Mouse (Mus musculus) embryonic facial prominence, embryonic 13.5 days (tissue): ENCODE results near the gene Zfp523. TPM values are rescaled to one million over a fixed set of nuclear protein-coding genes. Genes with fewer than 3 reads are reported as not detected.

Experiments
- ATAC-seq: fragments of 200-750 bp; cut with Nextera tagmentation; 2 replicates; pipeline ENCODE4 v1.8.0; 2017; ENCODE audit warnings: low read depth; ENCODE audit not compliant: insufficient number of reproducible peaks, insufficient read depth, low FRiP score, low TSS enrichment
- H3K27ac ChIP-seq: fragments of 300-500 bp; sonication (generic); 2 replicates; pipeline ENCODE4 v1.5.1; 2015; ENCODE audit warnings: moderate library complexity, mild to moderate bottlenecking, inconsistent platforms
- H3K27me3 ChIP-seq: fragments of 300-500 bp; sonication (generic); 2 replicates; pipeline ENCODE4 v1.6.1; 2015; ENCODE audit warnings: mild to moderate bottlenecking, inconsistent platforms
- H3K36me3 ChIP-seq: fragments of 300-500 bp; sonication (generic); 2 replicates; pipeline ENCODE4 v1.6.1; 2015; ENCODE audit warnings: mild to moderate bottlenecking, inconsistent platforms
- H3K4me1 ChIP-seq: fragments of 300-500 bp; sonication (generic); 2 replicates; pipeline ENCODE4 v1.6.1; 2015; ENCODE audit warnings: inconsistent platforms
- H3K4me2 ChIP-seq: fragments of 300-500 bp; sonication (generic); 2 replicates; pipeline ENCODE4 v1.6.1; 2015; ENCODE audit warnings: moderate library complexity, mild to moderate bottlenecking, inconsistent platforms
- H3K4me3 ChIP-seq: fragments of 300-500 bp; sonication (generic); 2 replicates; pipeline ENCODE4 v1.5.1; 2015; ENCODE audit warnings: mild to moderate bottlenecking, inconsistent platforms
- H3K9ac ChIP-seq: fragments of 300-500 bp; sonication (generic); 2 replicates; pipeline ENCODE4 v1.6.1; 2015; ENCODE audit warnings: mild to moderate bottlenecking, inconsistent platforms
- H3K9me3 ChIP-seq: fragments of 300-500 bp; sonication (generic); 2 replicates; pipeline ENCODE4 v1.6.1; 2016; ENCODE audit warnings: inconsistent platforms
- WGBS: fragments of 180-500 bp; shearing (Covaris S2); methylation state at CpG from one replicate; pipeline ENCODE4 v1.1.7; 2015; ENCODE audit warnings: mixed read lengths; 5-methylcytosine and 5-hydroxymethylcytosine counted together
- polyA plus RNA-seq: library from polyadenylated mRNA; unstranded; fragments of >200 nt; fragmentation: Nextera tagmentation; extraction: Ambion mirVana; gene quantifications from 2 replicates; pipeline ENCODE4 v1.2.1, GENCODE M21; 2015

The Zfp523 gene
- polyA plus RNA-seq, 1 experiment from 2014 or later, result 41.2 TPM

DNA sequence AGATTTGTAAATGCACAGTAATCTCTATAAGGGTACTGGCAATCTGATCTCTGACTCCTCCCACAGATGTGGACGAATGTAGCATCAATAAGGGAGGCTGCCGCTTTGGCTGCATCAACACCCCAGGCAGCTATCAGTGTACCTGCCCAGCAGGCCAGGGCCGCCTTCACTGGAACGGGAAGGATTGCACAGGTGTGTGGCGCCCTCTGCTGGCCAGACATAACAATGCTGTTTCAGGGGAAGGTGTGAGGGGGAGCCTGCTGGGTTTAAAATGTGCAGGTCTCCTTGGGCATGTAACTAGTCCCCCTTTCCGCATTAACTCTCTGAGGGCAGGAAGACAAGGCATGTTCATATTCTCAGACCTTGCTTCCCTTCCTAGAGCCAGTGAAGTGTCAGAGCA, 13.3 kb upstream of the Zfp523 start:
- H3K9ac ChIP-seq, result no peak overlapping the region
- whole genome bisulfite sequencing, result 7% methylated on average over 6 of the region's 6 CpGs
- H3K36me3 ChIP-seq, result peaks cover 73% of the 10 kb centered on the region
- ATAC-seq, result no peak
- no peak overlapping the region for H3K4me3 ChIP-seq
- H3K27me3 ChIP-seq, result peaks cover 24% of the 10 kb centered on the region
- H3K27ac ChIP-seq, result no peak overlapping the region
- H3K4me2 ChIP-seq, result no peak overlapping the region
- no peaks in the 10 kb centered on the region for H3K9me3 ChIP-seq
- H3K4me1 ChIP-seq, result peaks cover 27% of the 10 kb centered on the region

DNA sequence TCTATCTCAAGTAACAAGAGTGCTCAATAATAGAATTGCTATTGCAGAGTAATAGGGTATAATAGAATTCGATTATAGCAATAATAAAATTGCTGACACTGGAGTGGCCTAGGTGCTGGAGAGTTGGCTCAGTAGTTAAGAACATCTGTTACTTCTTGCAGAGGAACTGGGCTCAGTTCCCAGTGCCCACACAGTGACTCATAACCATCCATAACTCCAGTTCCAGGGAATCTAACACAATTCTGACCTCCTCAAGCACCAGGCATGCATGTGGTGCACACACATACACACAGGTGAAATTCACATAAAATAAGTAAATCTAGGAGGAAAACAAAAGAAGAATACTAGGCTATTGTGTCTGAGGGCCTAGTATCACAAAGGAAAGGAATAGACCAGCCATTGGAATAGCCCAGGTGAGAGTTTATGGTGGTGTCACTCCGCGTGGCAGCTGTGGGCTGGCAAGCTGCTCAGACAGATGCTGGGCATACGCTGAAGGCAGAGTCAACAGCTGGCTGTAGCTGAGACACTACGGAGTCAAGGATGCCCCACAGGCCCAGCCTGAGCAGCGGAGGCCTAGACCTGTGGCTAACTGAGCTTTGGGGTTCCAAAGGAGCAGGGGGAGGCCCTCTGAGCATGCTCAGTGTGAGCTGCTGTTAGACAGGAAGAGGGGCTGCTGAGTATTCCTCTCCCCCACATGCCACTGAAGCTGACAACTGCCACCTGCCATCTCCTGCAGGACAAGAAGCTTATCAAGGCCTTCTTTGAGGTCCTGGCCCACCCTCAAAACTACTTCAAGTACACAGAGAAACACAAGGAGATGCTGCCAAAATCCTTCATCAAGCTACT, 6.2 kb upstream of the Zfp523 start:
- H3K27ac ChIP-seq, result no peak overlapping the region
- H3K9me3 ChIP-seq, result no peaks in the 10 kb centered on the region
- no peak for ATAC-seq
- peaks cover 55% of the 10 kb centered on the region for H3K36me3 ChIP-seq
- no peak overlapping the region for H3K4me2 ChIP-seq
- no peaks in the 10 kb centered on the region for H3K27me3 ChIP-seq
- H3K4me1 ChIP-seq, result peaks cover 32% of the 10 kb centered on the region
- 87% methylated on average over 6 of the region's 6 CpGs for WGBS
- H3K4me3 ChIP-seq, result no peak overlapping the region
- 0 out of 2 replicates have a peak overlapping the region, but pooled peaks have one; percentile 11 for H3K9ac ChIP-seq

DNA sequence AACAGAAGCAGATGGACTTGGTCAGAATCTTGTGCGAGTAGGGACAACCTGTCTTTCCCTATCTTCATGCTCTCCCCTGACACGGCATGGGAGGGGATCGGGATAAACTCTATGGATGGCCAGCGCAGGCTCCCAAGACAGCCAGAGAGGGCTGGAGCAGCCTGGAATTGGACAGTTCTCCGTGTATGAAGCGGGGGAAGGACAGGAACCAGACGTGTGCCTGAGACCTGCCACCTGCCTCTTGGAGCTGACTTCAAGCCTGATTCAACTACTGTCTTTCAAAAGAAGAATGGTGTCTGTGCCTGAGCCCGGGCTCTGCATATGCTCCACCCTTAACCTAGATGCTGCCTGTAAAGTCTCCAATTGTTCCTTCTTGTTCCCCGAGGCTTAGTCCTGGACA, 4.2 kb upstream of the Zfp523 start:
- no peak overlapping the region for H3K4me3 ChIP-seq
- peak overlapping the region; percentile 32; the same call in 1 of the 2 replicates for H3K9ac ChIP-seq
- H3K4me2 ChIP-seq, result no peak overlapping the region
- H3K4me1 ChIP-seq, result peaks cover 44% of the 10 kb centered on the region
- H3K27ac ChIP-seq, result peak overlapping the region; percentile 60
- no peak for ATAC-seq
- WGBS, result 54% methylated on average over 9 of the region's 9 CpGs
- H3K27me3 ChIP-seq, result no peaks in the 10 kb centered on the region
- H3K36me3 ChIP-seq, result peaks cover 36% of the 10 kb centered on the region
- H3K9me3 ChIP-seq, result no peaks in the 10 kb centered on the region

DNA sequence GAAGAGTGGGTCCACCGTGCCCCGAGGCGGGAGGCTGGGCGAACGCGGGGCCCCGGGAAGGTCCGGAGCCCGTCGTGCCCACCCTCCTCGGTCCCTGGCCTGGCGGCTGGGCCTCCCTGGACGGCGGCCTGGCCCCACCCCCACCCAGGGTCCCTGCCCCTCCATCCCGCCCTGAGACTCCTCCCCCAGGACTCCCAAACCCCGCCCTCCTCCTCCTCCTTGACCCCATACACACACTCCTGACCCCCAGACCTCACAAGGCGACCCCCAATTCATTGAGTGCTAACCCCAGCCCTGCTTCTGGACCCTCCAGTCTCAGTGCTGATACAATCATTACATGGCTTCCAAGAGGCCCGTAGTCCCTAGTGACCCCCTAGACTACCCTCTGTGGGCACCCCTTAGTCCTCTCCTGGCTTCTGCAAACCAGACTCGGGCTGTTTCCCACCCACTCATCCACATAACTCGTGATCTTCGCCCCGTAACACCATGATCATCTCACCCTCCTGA, 664 bp downstream of the Zfp523 start:
- peak overlapping the region; percentile 79 for H3K4me3 ChIP-seq
- WGBS, result 7% methylated on average over 20 of the region's 22 CpGs
- no peaks in the 10 kb centered on the region for H3K27me3 ChIP-seq
- H3K27ac ChIP-seq, result peak overlapping the region; percentile 90
- peak overlapping the region; percentile 96 for H3K4me2 ChIP-seq
- no peaks in the 10 kb centered on the region for H3K9me3 ChIP-seq
- H3K36me3 ChIP-seq, result 0 out of 2 replicates have a peak, but pooled peaks cover 6% of the 10 kb centered on the region
- no peak; the same call in 1 of the 2 replicates for ATAC-seq
- peaks cover 66% of the 10 kb centered on the region for H3K4me1 ChIP-seq
- H3K9ac ChIP-seq, result peak overlapping the region; percentile 92

DNA sequence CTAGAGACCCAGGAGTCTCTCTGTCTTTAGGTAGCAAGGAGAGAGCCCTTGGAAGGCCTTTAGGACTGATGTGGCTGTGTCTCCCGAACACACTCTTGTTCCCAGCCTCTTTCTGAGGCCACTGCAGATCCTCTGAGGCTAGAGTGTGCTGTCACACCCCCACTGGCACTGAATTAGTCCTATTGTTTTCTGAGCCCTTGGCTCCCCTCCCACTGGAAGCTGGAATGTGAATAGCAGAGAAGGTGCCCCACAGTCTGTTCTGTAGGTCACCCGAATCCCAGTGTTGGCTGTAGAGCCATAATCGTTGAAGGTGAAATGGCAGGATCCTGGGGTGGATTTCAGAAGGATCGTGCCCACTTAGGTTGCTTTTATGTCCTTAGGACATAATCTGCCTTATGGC, 3.4 kb downstream of the Zfp523 start:
- H3K27ac ChIP-seq, result no peak overlapping the region
- ATAC-seq, result no peak
- 57% methylated on average over 4 of the region's 4 CpGs for WGBS
- peaks cover 16% of the 10 kb centered on the region; the same call in 1 of the 2 replicates for H3K36me3 ChIP-seq
- H3K4me1 ChIP-seq, result peaks cover 71% of the 10 kb centered on the region
- H3K27me3 ChIP-seq, result no peaks in the 10 kb centered on the region
- no peak overlapping the region for H3K4me3 ChIP-seq
- no peaks in the 10 kb centered on the region for H3K9me3 ChIP-seq
- H3K4me2 ChIP-seq, result 0 out of 2 replicates have a peak overlapping the region, but pooled peaks have one; percentile 9
- H3K9ac ChIP-seq, result 0 out of 2 replicates have a peak overlapping the region, but pooled peaks have one; percentile 32

DNA sequence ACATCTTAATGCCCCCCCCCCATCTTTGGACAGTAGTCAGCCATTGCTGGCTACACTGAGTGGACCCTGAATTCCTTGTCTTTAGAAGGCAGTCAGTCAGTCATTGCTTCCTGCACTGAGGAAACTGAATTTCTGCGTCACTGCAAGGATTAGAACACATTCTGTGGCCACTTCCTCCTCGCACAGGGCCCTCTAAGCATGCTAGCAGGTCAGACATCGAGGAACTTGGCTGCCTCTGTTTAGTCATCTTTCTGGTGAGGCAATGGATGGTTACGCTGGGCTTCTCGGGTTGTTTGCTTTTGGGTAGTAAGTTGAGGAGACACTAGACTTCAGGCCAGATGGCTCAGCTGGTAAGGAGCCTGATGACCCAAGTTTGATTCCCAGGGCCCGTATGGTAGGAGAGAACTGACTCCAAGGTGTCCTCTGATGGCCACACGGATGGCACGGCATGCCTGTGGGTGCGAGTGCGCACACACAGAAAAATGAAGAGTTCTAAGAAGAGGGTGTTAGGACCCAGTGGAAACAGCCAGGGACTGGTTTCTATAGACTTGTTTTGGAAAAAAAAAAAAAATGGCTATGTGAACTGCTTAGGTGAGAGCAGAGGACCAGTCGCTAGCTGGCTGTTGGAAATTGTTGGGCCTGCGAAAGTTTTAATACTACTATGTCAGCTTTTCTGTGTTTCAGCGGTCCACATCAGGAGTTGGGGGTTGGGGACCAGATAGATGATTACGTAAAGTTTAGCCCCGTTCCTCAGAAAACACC, 4.0 kb downstream of the Zfp523 start:
- no peaks in the 10 kb centered on the region for H3K9me3 ChIP-seq
- H3K4me3 ChIP-seq, result no peak overlapping the region
- H3K27ac ChIP-seq, result no peak overlapping the region
- H3K4me1 ChIP-seq, result peaks cover 72% of the 10 kb centered on the region
- H3K27me3 ChIP-seq, result no peaks in the 10 kb centered on the region
- 77% methylated on average over 15 of the region's 15 CpGs for WGBS
- H3K4me2 ChIP-seq, result no peak overlapping the region
- H3K36me3 ChIP-seq, result peaks cover 16% of the 10 kb centered on the region; the same call in 1 of the 2 replicates
- ATAC-seq, result no peak
- H3K9ac ChIP-seq, result peak overlapping the region; percentile 11; the same call in 1 of the 2 replicates

DNA sequence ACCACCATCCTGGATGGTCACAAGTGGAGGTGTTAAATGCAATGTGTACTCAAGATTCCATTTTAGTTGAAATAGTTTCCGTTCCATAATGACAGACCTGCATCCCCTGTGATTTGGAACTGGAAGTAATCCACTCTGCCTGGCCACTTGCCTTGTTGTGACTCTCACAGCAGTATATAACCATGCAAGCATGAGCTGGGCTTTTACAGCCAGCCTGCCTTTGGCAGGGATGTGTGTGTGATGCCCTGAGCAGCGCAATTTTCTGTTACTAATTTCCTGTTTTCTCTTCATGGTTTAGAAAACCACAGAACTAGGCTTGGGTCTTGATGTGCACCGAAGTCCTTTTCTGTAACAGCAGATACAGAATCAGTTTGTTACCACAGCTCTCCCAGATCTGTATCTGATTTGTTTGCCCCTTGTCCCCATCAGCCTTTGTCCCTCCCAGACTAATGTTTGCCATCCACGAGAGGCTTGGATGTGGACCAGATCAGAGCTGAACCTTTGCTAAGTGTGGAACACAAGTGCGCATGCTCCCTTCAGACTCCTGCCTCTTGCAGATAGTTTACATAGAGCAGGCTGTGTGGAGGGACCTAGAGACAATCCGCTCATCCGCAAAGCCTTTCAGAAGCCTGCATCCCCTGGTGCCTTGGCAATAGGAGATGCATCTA, 8.2 kb downstream of the Zfp523 start:
- Histone ChIP-seq H3K36me3 (peaks cover 23% of the 10 kb centered on the region), H3K4me2 (0 out of 2 replicates have a peak overlapping the region, but pooled peaks have one; percentile 16), H3K9ac (no peak overlapping the region), H3K9me3 (no peaks in the 10 kb centered on the region), H3K27ac (peak overlapping the region; percentile 69), H3K4me3 (no peak overlapping the region), H3K4me1 (peaks cover 43% of the 10 kb centered on the region), H3K27me3 (no peaks in the 10 kb centered on the region)
- 52% methylated on average over 7 of the region's 7 CpGs for WGBS
- ATAC-seq, result no peak

DNA sequence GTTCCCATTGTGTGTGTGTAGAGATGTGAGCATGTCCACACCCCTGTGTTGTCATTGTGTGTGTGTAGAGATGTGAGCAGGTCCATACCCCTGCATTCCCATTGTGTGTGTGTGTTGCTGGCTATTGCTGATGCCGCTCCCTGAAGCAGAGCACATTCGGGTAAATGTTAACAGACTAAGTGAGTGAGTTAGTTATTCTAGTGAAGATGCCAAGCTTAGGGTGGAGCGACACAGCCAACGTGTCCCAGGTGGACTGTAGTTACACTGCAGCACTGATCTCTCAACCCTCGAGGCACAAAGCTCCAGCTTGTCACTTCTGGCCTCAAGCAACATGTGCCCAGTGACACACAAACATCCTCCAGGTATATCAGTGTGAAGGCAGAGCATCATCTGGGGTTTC, 11.4 kb downstream of the Zfp523 start:
- Histone ChIP-seq H3K9ac (no peak overlapping the region), H3K4me2 (no peak overlapping the region), H3K27me3 (no peaks in the 10 kb centered on the region), H3K4me3 (no peak overlapping the region), H3K36me3 (peaks cover 40% of the 10 kb centered on the region), H3K27ac (no peak overlapping the region), H3K4me1 (peaks cover 17% of the 10 kb centered on the region), H3K9me3 (no peaks in the 10 kb centered on the region)
- ATAC-seq, result no peak
- 85% methylated on average over 5 of the region's 5 CpGs for WGBS

DNA sequence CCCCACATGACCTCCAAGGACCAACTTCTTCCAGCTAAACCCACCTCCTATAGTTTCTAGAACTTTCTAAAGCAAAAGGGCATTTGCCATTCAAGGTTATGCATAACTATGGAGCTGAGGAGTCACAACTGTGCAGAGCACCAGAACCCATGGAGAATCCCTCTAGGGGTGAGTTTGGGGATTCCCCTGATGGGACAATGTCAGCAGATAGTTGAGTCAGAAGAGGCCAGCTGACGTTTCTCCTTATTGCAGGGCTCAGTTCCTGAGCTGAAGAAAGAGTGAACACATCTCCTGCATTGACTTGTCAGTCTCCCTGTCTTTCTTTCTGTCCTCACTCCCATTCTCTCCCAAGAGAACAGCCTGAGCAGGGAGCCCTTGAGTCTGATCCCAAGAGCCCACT, 15.8 kb downstream of the Zfp523 start:
- ATAC-seq, result no peak
- H3K36me3 ChIP-seq, result peaks cover 71% of the 10 kb centered on the region

DNA sequence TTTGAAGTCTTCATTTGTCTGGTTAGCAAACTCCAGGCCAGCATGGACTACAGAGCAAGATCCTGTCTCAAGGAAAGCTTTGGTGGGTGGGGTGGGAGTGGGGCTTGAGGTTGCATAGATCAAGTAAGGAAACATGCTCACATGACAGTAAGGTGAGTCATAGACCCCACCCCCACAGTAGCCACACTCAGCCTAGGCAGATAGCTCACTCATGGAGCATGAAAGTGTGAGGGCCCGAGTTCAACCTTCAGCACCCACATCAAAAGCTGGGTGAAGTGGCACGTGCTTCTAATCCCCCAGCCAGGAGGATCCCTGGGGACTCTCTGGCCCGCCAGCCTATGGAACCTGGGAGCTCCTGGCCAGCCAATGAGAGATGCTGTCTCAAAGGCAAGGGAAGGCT, 16.6 kb downstream of the Zfp523 start:
- 81% methylated on average over 3 of the region's 3 CpGs for WGBS

More for the DNA sequence above, 15.8 kb downstream of the Zfp523 start:
- Histone ChIP-seq H3K4me3 (no peak overlapping the region), H3K27me3 (no peaks in the 10 kb centered on the region), H3K9me3 (no peaks in the 10 kb centered on the region), H3K4me2 (no peak overlapping the region), H3K4me1 (no peaks in the 10 kb centered on the region), H3K27ac (no peak overlapping the region), H3K9ac (no peak overlapping the region)
- 78% methylated on average over 1 of the region's 1 CpGs for WGBS

DNA sequence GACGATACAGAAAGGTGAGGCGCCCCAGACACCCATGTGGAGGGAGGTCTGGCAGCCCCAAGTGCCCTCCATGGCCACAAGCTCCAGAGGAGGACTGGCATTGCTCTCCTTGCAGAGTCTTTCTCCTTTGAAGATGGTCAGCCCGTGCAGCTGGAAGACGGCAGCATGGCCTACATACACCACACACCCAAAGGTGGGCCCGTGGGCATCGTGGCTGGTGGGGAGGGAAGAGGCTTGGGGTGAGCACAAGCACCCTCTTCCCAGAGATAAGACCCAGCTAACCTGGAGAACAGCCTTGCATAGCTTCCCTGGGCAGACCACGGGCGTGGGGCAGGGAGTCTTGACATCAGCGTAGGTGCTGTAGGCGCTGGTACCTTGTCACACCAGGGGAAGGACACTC, 18.1 kb downstream of the Zfp523 start:
- H3K4me3 ChIP-seq, result no peak overlapping the region
- ATAC-seq, result no peak
- no peaks in the 10 kb centered on the region for H3K4me1 ChIP-seq
- H3K36me3 ChIP-seq, result peaks cover 85% of the 10 kb centered on the region
- H3K27me3 ChIP-seq, result no peaks in the 10 kb centered on the region
- no peak overlapping the region for H3K27ac ChIP-seq
- 94% methylated on average over 10 of the region's 10 CpGs for WGBS
- H3K4me2 ChIP-seq, result no peak overlapping the region
- H3K9ac ChIP-seq, result no peak overlapping the region
- H3K9me3 ChIP-seq, result no peaks in the 10 kb centered on the region

More for the DNA sequence above, 16.6 kb downstream of the Zfp523 start:
- H3K27ac ChIP-seq, result no peak overlapping the region
- no peaks in the 10 kb centered on the region for H3K4me1 ChIP-seq
- H3K4me3 ChIP-seq, result no peak overlapping the region
- no peak overlapping the region for H3K4me2 ChIP-seq
- H3K9me3 ChIP-seq, result no peaks in the 10 kb centered on the region
- no peaks in the 10 kb centered on the region for H3K27me3 ChIP-seq
- no peak overlapping the region for H3K9ac ChIP-seq
- no peak for ATAC-seq
- peaks cover 79% of the 10 kb centered on the region for H3K36me3 ChIP-seq
